Mouse (Mus musculus) forebrain, embryonic 10.5 days (tissue): Measurements from ENCODE around the gene Rtl10. TPM values are rescaled to one million over a fixed set of nuclear protein-coding genes. Genes with fewer than 3 reads are reported as not detected.
A peak's percentile ranks its signal among the peaks of the same experiment; 100 is the strongest.

Source experiments
- DNase-seq: peaks from one replicate; pipeline ENCODE4 v3.0.0-alpha.2; 2017; ENCODE audit warnings: low spot score; ENCODE audit errors: extremely low spot score
- H3K27ac ChIP-seq: fragments of 300-500 bp; sonication (generic); 2 replicates; pipeline ENCODE4 v1.5.1; 2016; ENCODE audit warnings: mild to moderate bottlenecking
- H3K27me3 ChIP-seq: fragments of 300-500 bp; sonication (generic); 2 replicates; pipeline ENCODE4 v1.6.1; 2016; ENCODE audit warnings: mild to moderate bottlenecking; ENCODE audit not compliant: poor library complexity, severe bottlenecking
- H3K36me3 ChIP-seq: fragments of 300-500 bp; sonication (generic); replicated peaks from 2 replicates; pipeline ENCODE4 v1.6.1; 2016; ENCODE audit warnings: mild to moderate bottlenecking, moderate library complexity
- H3K4me1 ChIP-seq: fragments of 300-500 bp; sonication (generic); 2 replicates; pipeline ENCODE4 v1.6.1; 2016
- H3K4me3 ChIP-seq: fragments of 300-500 bp; sonication (generic); 2 replicates; pipeline ENCODE4 v1.5.1; 2016; ENCODE audit warnings: mild to moderate bottlenecking, moderate library complexity
- H3K9me3 ChIP-seq: fragments of 300-500 bp; sonication (generic); 2 replicates; pipeline ENCODE4 v1.6.1; 2016; ENCODE audit warnings: mild to moderate bottlenecking, moderate library complexity
- WGBS: fragments of 180-500 bp; shearing (Covaris S2); methylation state at CpG from one replicate; pipeline ENCODE4 v1.1.7; 2016; 5-methylcytosine and 5-hydroxymethylcytosine counted together
- polyA plus RNA-seq: library from polyadenylated mRNA; unstranded; fragments of >200 nt; fragmentation: Nextera tagmentation; extraction: Ambion mirVana; gene quantifications from 2 replicates; pipeline ENCODE4 v1.2.1, GENCODE M21; 2016

Rtl10 gene
- polyA plus RNA-seq, 1 experiment from 2014 or later, result 2.3 TPM

DNA sequence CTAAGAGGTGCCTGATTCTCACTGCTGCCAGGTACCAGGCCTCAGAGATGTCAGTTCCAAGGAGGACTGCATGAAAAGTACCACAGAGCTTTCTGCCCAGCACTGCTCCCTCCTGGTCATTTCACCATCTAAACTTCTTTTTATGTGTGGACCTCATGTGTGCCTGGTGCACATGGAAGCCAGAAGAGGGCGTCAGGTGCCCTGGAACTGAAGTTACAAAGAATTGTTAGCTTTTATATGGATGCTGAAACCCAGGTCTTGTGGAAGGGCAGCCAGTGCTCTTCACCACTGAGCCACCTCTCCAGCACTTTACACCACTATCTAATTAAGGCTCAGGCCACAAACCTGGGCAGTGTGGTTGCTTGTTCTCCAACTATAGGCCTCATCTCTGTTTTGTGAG is 27.9 kb upstream of the Rtl10 start:
- peaks cover 16% of the 10 kb centered on the region for H3K4me1 ChIP-seq
- WGBS, result 44% methylated on average over 1 of the region's 1 CpGs
- no peaks in the 10 kb centered on the region for H3K9me3 ChIP-seq
- peaks cover 58% of the 10 kb centered on the region for H3K36me3 ChIP-seq
- H3K27ac ChIP-seq, result no peak overlapping the region
- DNase-seq, result no peak
- H3K4me3 ChIP-seq, result no peak overlapping the region
- no peaks in the 10 kb centered on the region for H3K27me3 ChIP-seq

DNA sequence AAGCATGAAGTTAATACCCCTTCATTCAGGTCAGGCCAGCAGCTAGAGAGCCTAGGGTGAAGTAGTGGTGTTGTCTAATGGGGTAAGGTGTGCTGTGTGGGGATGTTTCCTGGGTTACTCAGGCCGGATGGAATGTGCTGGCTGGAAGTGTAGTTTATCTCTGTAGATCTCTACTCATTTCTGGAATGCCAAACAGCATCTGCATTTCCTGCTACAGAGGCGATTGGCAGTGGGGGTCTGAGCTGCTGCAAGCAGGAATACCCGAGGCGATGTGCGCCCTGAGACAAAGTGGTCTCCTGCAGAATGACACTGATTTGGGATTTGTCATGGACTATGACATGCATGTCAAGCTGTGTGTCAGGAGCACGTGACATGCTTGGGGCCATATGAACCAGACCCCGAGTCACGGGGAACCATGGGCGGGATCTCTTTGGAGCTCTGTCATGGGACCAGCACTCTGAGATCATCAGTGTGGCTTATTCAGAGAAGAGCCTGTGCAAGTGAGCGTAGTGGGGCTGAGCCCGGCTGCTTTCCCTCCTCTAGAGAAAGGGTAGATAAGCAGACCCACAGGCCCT is 27.2 kb upstream of the Rtl10 start:
- DNase-seq, result no peak
- Histone ChIP-seq H3K9me3 (no peaks in the 10 kb centered on the region), H3K27ac (no peak overlapping the region), H3K4me3 (no peak overlapping the region), H3K36me3 (peaks cover 60% of the 10 kb centered on the region), H3K27me3 (no peaks in the 10 kb centered on the region), H3K4me1 (peaks cover 16% of the 10 kb centered on the region)
- WGBS, result 87% methylated on average over 11 of the region's 11 CpGs

DNA sequence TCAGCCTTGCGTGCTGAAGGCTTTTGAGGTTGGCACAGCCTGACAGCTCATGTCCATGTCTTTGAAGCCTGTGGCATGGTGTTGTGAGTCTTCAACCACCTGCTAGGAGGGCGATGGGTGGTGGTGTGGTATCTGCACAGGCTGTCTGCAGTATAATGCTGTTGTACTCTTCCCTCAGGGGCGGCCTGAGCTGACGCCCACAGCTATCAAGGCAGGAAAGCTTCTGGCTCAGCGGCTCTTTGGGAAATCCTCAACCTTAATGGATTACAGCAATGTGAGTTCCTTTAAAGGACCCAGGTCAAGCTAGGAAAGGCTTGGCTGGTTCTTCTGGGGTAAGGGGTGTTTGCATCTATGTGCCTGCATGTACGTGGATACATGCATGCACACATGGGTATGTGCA is 26.7 kb upstream of the Rtl10 start:
- H3K4me1 ChIP-seq, result peaks cover 16% of the 10 kb centered on the region

DNA sequence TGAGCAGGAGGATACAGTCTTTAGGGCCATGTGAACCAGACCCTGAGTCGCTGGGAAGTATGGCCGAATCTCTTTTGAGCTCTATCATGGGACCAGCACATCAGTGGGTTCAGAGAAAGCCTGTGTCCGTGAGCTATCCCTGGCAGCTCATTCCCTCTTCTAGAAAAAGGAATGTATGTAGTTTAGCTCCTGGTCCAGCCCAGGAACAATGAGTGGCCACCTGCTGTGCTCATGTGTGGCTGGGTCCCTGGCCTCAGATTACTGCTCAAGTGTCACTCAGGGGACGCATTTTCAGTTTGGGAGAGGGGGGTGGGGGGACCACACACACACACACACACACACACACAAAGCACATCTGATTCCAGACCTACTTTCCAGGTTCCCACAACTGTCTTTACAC is 26.3 kb upstream of the Rtl10 start:
- no peaks in the 10 kb centered on the region for H3K27me3 ChIP-seq
- H3K36me3 ChIP-seq, result peaks cover 64% of the 10 kb centered on the region
- WGBS, result 56% methylated on average over 4 of the region's 4 CpGs
- H3K4me1 ChIP-seq, result peaks cover 16% of the 10 kb centered on the region
- H3K9me3 ChIP-seq, result no peaks in the 10 kb centered on the region
- DNase-seq, result no peak
- H3K27ac ChIP-seq, result peak overlapping the region; percentile 60
- H3K4me3 ChIP-seq, result no peak overlapping the region

More for the DNA sequence above, 26.7 kb upstream of the Rtl10 start:
- no peaks in the 10 kb centered on the region for H3K27me3 ChIP-seq
- DNase-seq, result no peak
- WGBS, result 83% methylated on average over 6 of the region's 6 CpGs
- H3K9me3 ChIP-seq, result no peaks in the 10 kb centered on the region
- H3K27ac ChIP-seq, result no peak overlapping the region
- peaks cover 63% of the 10 kb centered on the region for H3K36me3 ChIP-seq
- H3K4me3 ChIP-seq, result no peak overlapping the region

DNA sequence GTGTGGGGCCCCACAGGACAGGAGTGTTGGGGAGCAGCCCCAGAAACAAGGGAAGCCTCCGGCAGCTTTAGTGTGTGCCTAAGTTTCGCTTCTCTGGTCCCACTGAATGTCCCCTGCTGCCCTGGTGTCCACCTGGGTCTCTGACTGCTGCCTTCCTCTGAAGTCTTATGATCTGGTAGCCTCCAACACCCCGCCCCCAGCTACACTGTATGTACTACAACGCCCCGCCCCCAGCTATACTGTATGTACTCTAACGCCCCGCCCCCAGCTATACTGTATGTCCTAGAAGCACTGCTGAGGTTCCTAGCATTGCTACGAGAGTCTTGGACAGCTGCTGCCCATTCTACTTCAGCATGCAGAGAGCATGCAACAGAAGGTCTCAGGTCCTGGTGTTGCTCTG is 25.7 kb upstream of the Rtl10 start:
- WGBS, result 93% methylated on average over 8 of the region's 8 CpGs

DNA sequence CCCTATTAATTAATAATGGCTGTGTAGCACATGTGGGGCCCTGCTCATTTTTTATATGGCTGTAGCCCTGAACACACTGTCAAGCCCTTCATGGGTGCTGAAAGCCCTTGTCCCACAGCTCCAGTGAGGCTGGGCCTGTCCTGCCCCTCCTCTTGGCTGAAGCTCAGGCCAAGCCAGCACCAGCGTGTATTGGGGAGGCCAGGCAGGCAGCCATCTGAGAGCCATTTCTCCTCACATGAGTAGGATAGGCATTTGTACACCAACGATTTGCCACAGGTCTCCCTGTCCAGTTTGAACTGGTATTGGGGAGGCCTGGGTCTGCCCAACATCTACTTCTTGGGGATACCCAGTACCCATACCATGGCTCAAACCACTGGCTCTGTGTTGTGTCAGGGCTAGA is 24.7 kb upstream of the Rtl10 start:
- Histone ChIP-seq H3K9me3 (no peaks in the 10 kb centered on the region), H3K36me3 (peaks cover 75% of the 10 kb centered on the region), H3K4me1 (peaks cover 17% of the 10 kb centered on the region), H3K27ac (no peak overlapping the region), H3K4me3 (no peak overlapping the region), H3K27me3 (no peaks in the 10 kb centered on the region)
- no peak for DNase-seq
- WGBS, result 93% methylated on average over 2 of the region's 2 CpGs

More for the DNA sequence above, 25.7 kb upstream of the Rtl10 start:
- Histone ChIP-seq H3K9me3 (no peaks in the 10 kb centered on the region), H3K27ac (peak overlapping the region; percentile 60), H3K4me1 (peaks cover 16% of the 10 kb centered on the region), H3K36me3 (peaks cover 70% of the 10 kb centered on the region), H3K4me3 (no peak overlapping the region), H3K27me3 (no peaks in the 10 kb centered on the region)
- no peak for DNase-seq

DNA sequence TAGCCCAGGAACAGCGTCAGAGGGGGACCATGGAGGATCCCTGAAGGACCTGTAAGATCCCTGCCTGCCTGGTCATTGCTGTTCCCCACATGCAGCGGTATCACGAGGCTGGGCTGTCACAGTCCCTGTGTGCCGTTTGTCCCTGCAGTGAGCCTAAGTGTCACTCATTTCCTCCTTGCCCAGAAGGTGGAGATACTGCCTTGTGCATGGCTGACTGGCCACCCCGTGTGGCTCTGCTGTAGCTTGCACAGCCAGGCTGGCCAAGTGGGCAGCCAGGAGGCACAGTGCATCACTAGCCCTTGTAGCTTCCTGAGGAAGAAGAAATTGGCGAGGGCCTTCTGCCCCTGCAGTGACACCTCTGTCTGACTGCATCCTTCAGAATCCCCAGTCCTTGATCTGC is 20.7 kb upstream of the Rtl10 start:
- 76% methylated on average over 6 of the region's 6 CpGs for WGBS
- H3K27me3 ChIP-seq, result peaks cover 10% of the 10 kb centered on the region; the same call in 1 of the 2 replicates
- no peaks in the 10 kb centered on the region for H3K9me3 ChIP-seq
- H3K36me3 ChIP-seq, result peaks cover 48% of the 10 kb centered on the region
- H3K27ac ChIP-seq, result no peak overlapping the region
- no peak overlapping the region for H3K4me3 ChIP-seq
- no peak for DNase-seq
- H3K4me1 ChIP-seq, result peaks cover 12% of the 10 kb centered on the region

DNA sequence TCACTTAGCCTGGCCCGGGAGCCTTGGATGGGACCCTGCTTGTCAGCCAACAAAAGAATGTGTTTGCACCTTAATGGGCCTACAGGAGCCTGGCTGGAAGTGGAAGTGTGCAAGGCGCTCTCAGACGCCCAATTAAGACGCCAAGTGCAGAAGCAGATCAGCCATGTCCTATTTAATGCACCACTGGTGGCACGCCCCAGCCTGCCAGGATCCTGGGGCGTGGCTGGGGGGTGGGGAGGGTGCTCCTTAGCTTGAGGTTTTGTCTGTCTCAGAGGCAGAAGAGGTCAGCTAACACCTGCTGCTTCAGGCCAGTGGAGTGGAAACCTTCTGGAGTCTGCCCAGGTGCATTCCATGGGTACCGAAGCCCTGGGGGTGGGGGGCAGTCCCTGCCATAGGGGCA is 19.0 kb upstream of the Rtl10 start:
- WGBS, result 25% methylated on average over 7 of the region's 7 CpGs
- Histone ChIP-seq H3K4me1 (peaks cover 28% of the 10 kb centered on the region), H3K27ac (peak overlapping the region; percentile 6; the same call in 1 of the 2 replicates), H3K36me3 (peaks cover 32% of the 10 kb centered on the region), H3K27me3 (peaks cover 16% of the 10 kb centered on the region; the same call in 1 of the 2 replicates), H3K9me3 (no peaks in the 10 kb centered on the region), H3K4me3 (no peak overlapping the region)
- no peak for DNase-seq

DNA sequence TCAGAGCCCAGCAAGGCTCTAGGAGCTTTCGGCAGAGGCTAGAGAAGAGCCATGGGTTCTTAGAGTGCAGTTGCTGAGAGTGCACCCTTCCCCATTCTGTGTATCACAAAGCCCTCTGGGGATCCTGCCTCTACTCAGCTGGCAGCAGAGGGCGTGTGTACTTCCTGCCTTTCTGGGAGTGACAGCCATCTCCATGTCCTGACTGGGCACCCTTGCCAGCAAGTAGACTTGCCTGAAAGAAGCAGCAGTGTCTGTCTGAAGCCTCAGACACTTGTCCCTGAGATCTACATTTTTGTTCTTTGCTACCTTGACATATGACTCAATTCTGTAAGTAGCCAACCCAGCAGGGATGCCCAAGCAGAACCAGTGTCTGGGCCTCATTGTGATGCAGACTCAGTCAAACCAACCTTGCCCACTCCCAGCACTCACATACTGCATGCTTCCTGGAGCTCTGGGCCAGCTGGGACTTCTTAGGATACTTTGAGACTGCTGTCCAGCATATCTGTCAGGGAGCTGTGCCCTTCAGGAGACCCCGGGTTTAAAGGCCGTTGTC is 17.7 kb upstream of the Rtl10 start:
- DNase-seq, result no peak
- no peak overlapping the region for H3K4me3 ChIP-seq
- H3K36me3 ChIP-seq, result peaks cover 19% of the 10 kb centered on the region
- peaks cover 33% of the 10 kb centered on the region for H3K4me1 ChIP-seq
- 70% methylated on average over 4 of the region's 4 CpGs for WGBS
- H3K27me3 ChIP-seq, result peaks cover 16% of the 10 kb centered on the region; the same call in 1 of the 2 replicates
- H3K9me3 ChIP-seq, result no peaks in the 10 kb centered on the region
- no peak overlapping the region for H3K27ac ChIP-seq

DNA sequence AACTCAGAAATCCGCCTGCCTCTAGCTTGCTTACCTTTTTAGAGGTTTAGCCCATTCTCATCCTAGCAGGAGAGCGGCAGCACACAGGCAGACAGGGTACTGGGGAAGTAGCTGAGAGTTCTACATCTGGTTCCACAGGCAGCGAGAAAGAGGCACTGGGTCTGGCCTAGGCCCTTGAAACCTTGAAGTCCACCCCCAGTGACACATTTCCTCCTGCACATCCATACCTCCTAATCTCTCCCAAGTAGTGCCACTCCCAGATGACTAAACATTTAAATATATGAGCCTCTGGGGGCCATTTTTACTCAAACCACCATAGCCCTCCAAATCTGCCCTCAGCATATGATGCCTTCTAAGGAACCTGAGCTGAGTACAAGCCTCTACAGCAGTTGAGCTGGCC is 16.3 kb upstream of the Rtl10 start:
- H3K27me3 ChIP-seq, result peaks cover 16% of the 10 kb centered on the region; the same call in 1 of the 2 replicates
- H3K4me1 ChIP-seq, result peaks cover 33% of the 10 kb centered on the region
- H3K36me3 ChIP-seq, result peaks cover 14% of the 10 kb centered on the region; the same call in 1 of the 2 replicates
- H3K9me3 ChIP-seq, result no peaks in the 10 kb centered on the region
- H3K4me3 ChIP-seq, result no peak overlapping the region
- H3K27ac ChIP-seq, result no peak overlapping the region
- no peak for DNase-seq
- 92% methylated on average over 3 of the region's 3 CpGs for WGBS

DNA sequence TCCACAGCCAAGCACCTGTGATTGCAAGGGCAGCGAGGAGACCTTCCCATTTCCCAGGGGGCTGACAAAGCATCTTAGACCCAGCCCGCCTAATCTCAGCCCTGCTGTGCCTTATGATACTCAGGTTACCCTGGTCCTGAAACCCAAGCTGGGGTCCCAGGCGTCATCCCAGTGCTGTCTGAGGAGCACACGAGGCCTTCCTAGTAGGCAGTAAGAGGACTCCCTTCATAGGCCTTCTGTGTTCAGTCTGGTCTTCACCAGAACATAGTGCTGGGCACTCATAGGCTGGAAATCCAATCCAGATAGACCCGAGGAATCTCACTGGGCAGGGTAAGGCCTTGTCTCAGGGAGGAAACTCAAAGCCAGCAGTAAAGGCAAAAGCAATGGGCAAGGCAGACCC is 14.9 kb upstream of the Rtl10 start:
- H3K36me3 ChIP-seq, result 0 out of 2 replicates have a peak, but pooled peaks cover 2% of the 10 kb centered on the region
- peak overlapping the region; percentile 42 for H3K27ac ChIP-seq
- WGBS, result 61% methylated on average over 5 of the region's 5 CpGs

DNA sequence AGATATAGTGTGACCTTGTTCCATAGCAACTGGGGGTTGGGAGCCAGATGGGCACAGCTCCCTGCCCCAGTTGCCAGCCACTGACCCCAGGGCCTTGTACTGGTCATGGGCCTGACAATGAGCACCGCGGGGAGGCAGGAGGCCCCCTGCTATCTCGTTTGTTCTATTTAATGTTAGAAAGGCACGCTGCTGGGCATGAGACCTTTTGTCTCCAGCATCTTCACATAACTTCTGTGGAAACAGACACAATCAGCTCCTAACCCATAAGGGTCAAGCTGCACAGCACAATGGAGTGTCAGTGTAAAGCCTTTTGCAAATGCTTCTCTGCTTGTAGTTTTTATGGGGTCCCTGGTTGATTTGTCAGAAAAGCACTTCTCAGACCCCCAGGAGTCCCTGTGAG is 14.3 kb upstream of the Rtl10 start:
- Histone ChIP-seq H3K36me3 (no peaks in the 10 kb centered on the region), H3K27ac (peak overlapping the region; percentile 76)
- WGBS, result 14% methylated on average over 4 of the region's 4 CpGs

More for the DNA sequence above, 14.9 kb upstream of the Rtl10 start:
- Histone ChIP-seq H3K4me3 (no peak overlapping the region), H3K9me3 (no peaks in the 10 kb centered on the region), H3K4me1 (peaks cover 33% of the 10 kb centered on the region), H3K27me3 (peaks cover 16% of the 10 kb centered on the region; the same call in 1 of the 2 replicates)
- DNase-seq, result no peak

DNA sequence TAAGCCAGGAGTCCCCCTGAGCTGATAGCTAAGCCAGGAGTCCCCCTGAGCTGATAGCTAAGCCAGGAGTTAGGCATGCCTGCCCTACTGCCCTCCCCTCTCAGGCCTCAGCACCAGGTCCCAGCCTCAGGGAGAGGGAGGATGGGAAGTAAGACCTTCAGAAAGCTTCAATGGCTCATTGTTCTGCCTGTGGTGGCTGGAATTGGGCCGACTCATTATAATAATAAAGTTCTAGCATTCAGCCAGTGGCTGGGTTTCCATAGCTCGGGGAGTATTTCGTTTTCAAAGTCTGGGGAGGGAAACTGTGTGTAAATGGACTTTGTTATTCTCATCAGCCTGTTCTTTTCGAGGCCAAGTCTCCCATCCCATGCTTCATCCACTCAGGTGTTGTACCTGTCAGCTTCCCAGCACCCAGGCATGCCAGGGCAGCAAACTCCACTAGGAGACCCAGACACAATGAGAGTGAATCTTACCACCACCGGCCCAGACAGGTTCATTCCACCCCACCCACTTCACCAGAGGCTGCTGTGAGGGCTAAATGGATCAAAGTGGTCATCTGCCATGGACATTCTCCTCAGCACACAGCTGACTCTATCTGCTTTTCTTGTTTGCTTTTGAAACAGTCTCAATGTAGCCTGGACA is 13.8 kb upstream of the Rtl10 start:
- Histone ChIP-seq H3K9me3 (no peaks in the 10 kb centered on the region), H3K36me3 (no peaks in the 10 kb centered on the region), H3K4me1 (peaks cover 23% of the 10 kb centered on the region), H3K27me3 (peaks cover 16% of the 10 kb centered on the region; the same call in 1 of the 2 replicates), H3K27ac (peak overlapping the region; percentile 76), H3K4me3 (no peak overlapping the region)
- 35% methylated on average over 5 of the region's 5 CpGs for WGBS
- DNase-seq, result no peak

More for the DNA sequence above, 14.3 kb upstream of the Rtl10 start:
- DNase-seq, result no peak
- Histone ChIP-seq H3K4me3 (no peak overlapping the region), H3K9me3 (no peaks in the 10 kb centered on the region), H3K27me3 (peaks cover 16% of the 10 kb centered on the region; the same call in 1 of the 2 replicates), H3K4me1 (peaks cover 29% of the 10 kb centered on the region)
